ENCODE assay signal across 8 mouse cellular contexts in the genomic region with DNA sequence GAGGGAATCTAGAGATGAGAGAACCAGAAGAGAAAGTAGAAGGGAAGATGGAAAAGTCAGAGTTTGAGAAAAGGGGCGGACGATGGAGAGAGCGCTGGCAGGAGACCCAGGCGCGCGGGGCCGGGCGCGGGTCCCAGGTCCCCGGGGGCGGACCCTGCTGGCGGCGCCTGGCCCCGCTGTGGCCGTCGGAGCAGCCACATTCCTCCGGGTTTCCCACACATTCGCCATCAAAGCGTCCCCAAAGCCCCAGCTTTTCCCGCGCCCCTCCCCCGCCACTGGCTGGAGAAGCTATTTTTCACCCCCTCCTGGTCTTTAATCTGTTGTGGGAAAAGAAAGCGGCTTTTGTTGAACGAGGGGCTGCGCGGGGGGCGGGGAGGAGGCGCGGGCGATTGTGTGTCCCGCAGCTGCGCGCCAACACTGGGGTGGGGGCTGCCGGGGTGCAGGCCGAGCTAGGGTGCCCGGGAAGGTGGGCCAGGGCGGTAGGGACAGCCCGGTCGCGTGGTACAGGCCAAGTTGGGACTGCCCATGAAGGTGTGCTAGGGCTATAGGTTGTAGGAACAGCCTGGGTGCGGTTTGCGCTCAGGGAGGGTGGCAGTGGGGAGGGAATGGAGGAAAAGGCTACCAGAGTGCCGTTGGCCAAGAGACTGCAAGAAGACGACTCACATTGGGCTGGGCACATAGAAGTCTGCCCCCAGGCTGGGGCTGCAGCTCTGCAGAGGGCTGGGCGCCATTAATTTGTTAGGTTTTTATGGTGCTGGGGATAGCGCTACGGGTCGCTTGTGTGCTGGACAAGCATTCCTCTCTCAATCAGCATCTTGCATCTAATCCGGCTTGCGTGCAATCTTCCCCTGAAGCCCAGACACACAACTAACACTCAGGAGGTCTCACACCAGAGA. TPM values are rescaled to one million over a fixed set of nuclear protein-coding genes. Genes with fewer than 3 reads are reported as not detected.
A peak's percentile ranks its signal among the peaks of the same experiment; 100 is the strongest.
DNase-seq lines count a peak whose midpoint lies in the region; ATAC-seq and TF ChIP-seq lines count a peak whose summit lies in the region.

No protein-coding gene starts in this region.

- no peaks in the 10 kb centered on the region for H3K9me3 ChIP-seq in forebrain, postnatal 0 days (ENCODE audit: low read length)
- no peaks in the 10 kb centered on the region for H3K9me3 ChIP-seq in intestine, embryonic 15.5 days

- 2% methylated on average over 47 of the region's 50 CpGs for WGBS in forebrain, postnatal 0 days
- WGBS in intestine, embryonic 15.5 days = 3% methylated on average over 50 of the region's 50 CpGs

- no peaks in the 10 kb centered on the region for H3K27me3 ChIP-seq in forebrain, postnatal 0 days (ENCODE audit: insufficient read depth, low read length)
- no peaks in the 10 kb centered on the region for H3K27me3 ChIP-seq in intestine, embryonic 15.5 days (replicated peaks)

- ATAC-seq in forebrain, postnatal 0 days = peak; percentile 81
- peak; percentile 78 for ATAC-seq in intestine, embryonic 15.5 days

- no peaks in the 10 kb centered on the region for H3K36me3 ChIP-seq in forebrain, postnatal 0 days (ENCODE audit: insufficient read depth)
- no peaks in the 10 kb centered on the region for H3K36me3 ChIP-seq in intestine, embryonic 15.5 days

- peak; percentile 62 for DNase-seq in gastrocnemius, adult 2 months
- DNase-seq in gastrocnemius, postnatal 36 days = no peak
- DNase-seq in NIH3T3 (ENCODE audit: low read depth) = peak; percentile 66
- DNase-seq in forebrain, postnatal 0 days = peak; percentile 83
- peak; percentile 45 for DNase-seq in liver
- DNase-seq in ovary, postnatal 14 days (ENCODE audit: low spot score) = peak; percentile 55
- DNase-seq in spleen, postnatal 4 days (ENCODE audit: low spot score in 2 of 2) = no peak

- H3K4me2 ChIP-seq in forebrain, postnatal 0 days (ENCODE audit: low read depth) = peak overlapping the region; percentile 86
- H3K4me2 ChIP-seq in intestine, embryonic 15.5 days (replicated peaks) = peak overlapping the region; percentile 93

- TF ChIP-seq CTCF in gastrocnemius, adult 2 months (IDR thresholded peaks at IDR 0.05) = no peak
- no peak for TF ChIP-seq CTCF in forebrain, postnatal 0 days (IDR thresholded peaks at IDR 0.05; ENCODE audit: low read depth)

- peak overlapping the region; percentile 90 for H3K27ac ChIP-seq in gastrocnemius, adult 2 months
- peak overlapping the region; percentile 91 for H3K27ac ChIP-seq in forebrain, postnatal 0 days (ENCODE audit: low read depth, low read length)
- peak overlapping the region; percentile 97 for H3K27ac ChIP-seq in intestine, embryonic 15.5 days

- peak overlapping the region; percentile 66 for H3K9ac ChIP-seq in forebrain, postnatal 0 days
- peak overlapping the region; percentile 57 for H3K9ac ChIP-seq in intestine, embryonic 15.5 days

- H3K4me3 ChIP-seq in gastrocnemius, adult 2 months = peak overlapping the region; percentile 75
- H3K4me3 ChIP-seq in forebrain, postnatal 0 days (ENCODE audit: low read depth, low read length) = peak overlapping the region; percentile 49
- peak overlapping the region; percentile 37 for H3K4me3 ChIP-seq in intestine, embryonic 15.5 days (replicated peaks)

- peaks cover 25% of the 10 kb centered on the region; the same call in 1 of the 2 replicates for H3K4me1 ChIP-seq in forebrain, postnatal 0 days (ENCODE audit: insufficient read depth)
- peaks cover 33% of the 10 kb centered on the region for H3K4me1 ChIP-seq in intestine, embryonic 15.5 days (replicated peaks)

- intact Hi-C loops in gastrocnemius, adult 2 months (cut with DNase I) = no loop called here
- intact Hi-C loops in gastrocnemius, postnatal 36 days (cut with DNase I) = no loop called here

RNA-seq across cellular contexts. Expression of a gene that starts 8.1 kb away (rescaled TPM):
- 10 to 100 TPM; 11.3 to 21.9 TPM for total RNA-seq in gastrocnemius, adult 2 months (2021)
- total RNA-seq in gastrocnemius, postnatal 36 days (2021) = 10 to 100 TPM; 13.8 to 14.1 TPM
- 134 and 153 TPM in 2 replicates for total RNA-seq in forebrain, postnatal 0 days (2014; rRNA removed)
- polyA plus RNA-seq in forebrain, postnatal 0 days (2015; fragmentation: Nextera tagmentation; extraction: Ambion mirVana) = 177 and 185 TPM in 2 replicates
- polyA plus RNA-seq in intestine, embryonic 15.5 days (2015; fragmentation: Nextera tagmentation; extraction: Ambion mirVana) = 269 and 285 TPM in 2 replicates

RNA-seq across cellular contexts. Expression of a gene that starts 37.0 kb away (rescaled TPM):
- total RNA-seq in gastrocnemius, adult 2 months (2021) = 1 to 10 TPM in 1 of 2 experiments, under 1 TPM in 1; 0.48 to 1.1 TPM
- total RNA-seq in gastrocnemius, postnatal 36 days (2021) = 1 to 10 TPM; 1.3 to 1.9 TPM
- total RNA-seq in forebrain, postnatal 0 days (2014; rRNA removed) = 0.85 and 1.2 TPM in 2 replicates
- polyA plus RNA-seq in forebrain, postnatal 0 days (2015; fragmentation: Nextera tagmentation; extraction: Ambion mirVana) = 0.84 and 1.4 TPM in 2 replicates
- polyA plus RNA-seq in intestine, embryonic 15.5 days (2015; fragmentation: Nextera tagmentation; extraction: Ambion mirVana) = 8.1 and 9.8 TPM in 2 replicates

Comparison
In these comparisons a context has a peak if more than half of its experiments do, and no peak if none do; other contexts are left out.
1. DNase-seq: peak in gastrocnemius, adult 2 months (single experiment), NIH3T3 (single experiment), forebrain, postnatal 0 days (single experiment), liver (single experiment) and ovary, postnatal 14 days (single experiment); none in gastrocnemius, postnatal 36 days (0 of 2) and spleen, postnatal 4 days (0 of 2).
2. Peak in every context shown above with its lines, with median percentiles within 50 percentile points of each other: H3K27ac ChIP-seq and H3K4me3 ChIP-seq.